Mouse (Mus musculus) spleen, adult 2 months (tissue): Measurements from ENCODE around the gene Cerkl. TPM values are rescaled to one million over a fixed set of nuclear protein-coding genes. Genes with fewer than 3 reads are reported as not detected.

Experiments
- DNase-seq, 2 experiments: peaks; one replicate each; pipeline versions ENCODE4 v3.0.0 to v3.0.0-alpha.2; 2012 to 2021; ENCODE audit warnings: low spot score in 2 of 2, low read depth in 1 of 2
- H3K27ac ChIP-seq: fragments of 200-500 bp; 2 replicates; pipeline ENCODE4 v1.5.1; 2012; ENCODE audit warnings: low read length, inconsistent platforms; ENCODE audit not compliant: insufficient read depth
- H3K27me3 ChIP-seq: fragments of 200-500 bp; 2 replicates; pipeline ENCODE4 v1.6.1; 2012; ENCODE audit warnings: mild to moderate bottlenecking, moderate library complexity, low read length, inconsistent platforms; ENCODE audit not compliant: control insufficient read depth, insufficient read depth
- H3K36me3 ChIP-seq: fragments of 200-500 bp; 2 replicates; pipeline ENCODE4 v1.6.1; 2012; ENCODE audit warnings: mild to moderate bottlenecking, low read length, inconsistent platforms; ENCODE audit not compliant: control insufficient read depth, insufficient read depth
- H3K4me1 ChIP-seq: fragments of 200-500 bp; 2 replicates; pipeline ENCODE4 v1.6.1; 2011; ENCODE audit warnings: inconsistent platforms; ENCODE audit not compliant: control insufficient read depth, insufficient read depth, insufficient read length
- H3K4me3 ChIP-seq: fragments of 200-500 bp; 2 replicates; pipeline ENCODE4 v1.5.1; 2011; ENCODE audit warnings: mild to moderate bottlenecking, inconsistent platforms; ENCODE audit not compliant: insufficient read depth, insufficient read length; ENCODE audit errors: extremely low read depth
- CTCF ChIP-seq: fragments of 200-500 bp; IDR thresholded peaks from 2 replicates; pipeline ENCODE4 v1.5.1; 2011; ENCODE audit warnings: mild to moderate bottlenecking, inconsistent platforms; ENCODE audit not compliant: insufficient read depth, insufficient read length, insufficient replicate concordance; ENCODE audit errors: extremely low read depth
- POLR2A ChIP-seq: fragments of 200-500 bp; IDR thresholded peaks from 2 replicates; pipeline ENCODE4 v1.6.1; 2011; ENCODE audit warnings: low read depth, low read length, inconsistent platforms
- WGBS: fragments of 180-500 bp; shearing (Covaris S2); methylation state at CpG from one replicate; pipeline ENCODE4 v1.1.7; 2018; 5-methylcytosine and 5-hydroxymethylcytosine counted together
- polyA plus RNA-seq: library from polyadenylated mRNA; depleted of rRNA; stranded (reverse); fragments of >200 nt; gene quantifications from 2 replicates; pipeline ENCODE4 v1.2.3, GENCODE M21; 2012

Gene Cerkl
- polyA plus RNA-seq, 1 experiment = 1.3 TPM

GRCm38 (mm10) chr2:79372486-79373200 lies 83.9 kb downstream of the Cerkl start:
- 71% methylated on average over 6 of the region's 6 CpGs for WGBS
- no peak overlapping the region for H3K4me3 ChIP-seq
- H3K27ac ChIP-seq = no peak overlapping the region
- H3K27me3 ChIP-seq = no peaks in the 10 kb centered on the region
- no peak for TF ChIP-seq POLR2A
- TF ChIP-seq CTCF = peak; percentile 14; the same call in 1 of the 2 replicates
- peaks cover 6% of the 10 kb centered on the region; the same call in 1 of the 2 replicates for H3K4me1 ChIP-seq
- DNase-seq = no peak
- no peaks in the 10 kb centered on the region for H3K36me3 ChIP-seq

GRCm38 (mm10) chr2:79372154-79372467 lies 84.5 kb downstream of the Cerkl start:
- H3K36me3 ChIP-seq = no peaks in the 10 kb centered on the region
- H3K27me3 ChIP-seq = no peaks in the 10 kb centered on the region
- H3K4me1 ChIP-seq = peaks cover 6% of the 10 kb centered on the region; the same call in 1 of the 2 replicates
- no peak overlapping the region for H3K27ac ChIP-seq
- TF ChIP-seq CTCF (no peak), POLR2A (no peak)
- no peak overlapping the region for H3K4me3 ChIP-seq
- DNase-seq = no peak
- WGBS = 79% methylated on average over 2 of the region's 2 CpGs

- Histone ChIP-seq H3K27me3 (no peaks in the 10 kb centered on the region), H3K4me1 (peaks cover 6% of the 10 kb centered on the region; the same call in 1 of the 2 replicates), H3K36me3 (no peaks in the 10 kb centered on the region), H3K4me3 (no peak overlapping the region), H3K27ac (no peak overlapping the region)
- TF ChIP-seq CTCF (no peak), POLR2A (no peak)
- no peak for DNase-seq
- 93% methylated on average over 7 of the region's 7 CpGs for WGBS
Observed at GRCm38 (mm10) chr2:79371326-79372153, 85.0 kb downstream of the Cerkl start.

- TF ChIP-seq CTCF = no peak
- no peak; the same call in 1 of the 2 replicates for TF ChIP-seq POLR2A
- H3K4me3 ChIP-seq = peak overlapping the region; percentile 58
Observed at GRCm38 (mm10) chr2:79370711-79371312, 85.8 kb downstream of the Cerkl start.

DNA sequence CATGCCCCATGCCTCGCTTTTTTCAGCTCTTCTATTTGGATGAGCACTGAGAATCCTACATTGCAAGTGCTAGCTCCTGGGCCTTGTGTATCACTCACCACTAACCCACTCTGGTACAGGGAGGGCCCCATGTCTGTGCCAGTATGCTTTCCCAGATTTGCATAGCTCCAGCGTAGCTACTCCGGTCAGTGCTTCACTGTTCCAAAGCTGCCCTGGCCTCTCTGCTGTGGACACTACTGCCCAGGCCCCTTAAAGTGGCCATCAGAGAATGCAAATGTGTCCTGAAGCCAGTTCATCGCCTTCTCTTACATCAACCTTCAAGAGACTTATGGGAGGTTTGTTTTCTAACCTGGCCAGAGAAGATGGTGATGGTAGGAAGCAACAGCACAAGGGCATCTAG lies 86.7 kb downstream of the Cerkl start:
- no peak for DNase-seq
- Histone ChIP-seq H3K27me3 (no peaks in the 10 kb centered on the region), H3K27ac (no peak overlapping the region), H3K4me1 (peaks cover 6% of the 10 kb centered on the region; the same call in 1 of the 2 replicates), H3K36me3 (no peaks in the 10 kb centered on the region), H3K4me3 (peak overlapping the region; percentile 58; the same call in 1 of the 2 replicates)
- TF ChIP-seq POLR2A (no peak), CTCF (no peak)
- whole genome bisulfite sequencing = 92% methylated on average over 4 of the region's 4 CpGs

More at GRCm38 (mm10) chr2:79370711-79371312, 85.8 kb downstream of the Cerkl start:
- no peaks in the 10 kb centered on the region for H3K36me3 ChIP-seq
- peak overlapping the region; percentile 66; the same call in 1 of the 2 replicates for H3K27ac ChIP-seq
- WGBS = 43% methylated on average over 9 of the region's 9 CpGs
- H3K4me1 ChIP-seq = peaks cover 6% of the 10 kb centered on the region; the same call in 1 of the 2 replicates
- no peaks in the 10 kb centered on the region for H3K27me3 ChIP-seq
- peak; percentile 15 to 36 for DNase-seq

GRCm38 (mm10) chr2:79369061-79369524 lies 87.5 kb downstream of the Cerkl start:
- no peaks in the 10 kb centered on the region for H3K36me3 ChIP-seq
- H3K4me3 ChIP-seq = no peak overlapping the region
- H3K27me3 ChIP-seq = no peaks in the 10 kb centered on the region
- no peak for TF ChIP-seq POLR2A
- TF ChIP-seq CTCF = no peak
- H3K4me1 ChIP-seq = peaks cover 6% of the 10 kb centered on the region; the same call in 1 of the 2 replicates
- WGBS = 88% methylated on average over 7 of the region's 7 CpGs
- H3K27ac ChIP-seq = no peak overlapping the region
- DNase-seq = no peak

DNA sequence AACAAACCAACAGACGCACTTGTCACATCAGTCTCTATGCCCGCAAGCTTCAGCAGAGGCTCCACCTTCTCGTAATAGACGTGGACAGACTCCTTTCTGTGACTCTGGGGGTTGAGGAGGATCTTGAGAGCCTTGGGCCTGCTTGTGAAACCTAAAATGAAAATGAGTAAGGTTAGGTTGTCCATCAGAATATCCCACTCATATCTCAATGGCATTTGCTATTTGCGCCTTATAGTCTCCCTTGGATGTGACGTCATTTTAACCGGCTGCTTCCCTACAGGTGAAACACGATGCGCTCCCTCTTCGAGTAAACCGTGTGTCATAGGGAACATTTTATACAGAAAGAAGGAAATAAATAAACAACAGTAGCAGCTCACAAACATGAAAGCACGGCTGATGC lies 87.9 kb downstream of the Cerkl start:
- Histone ChIP-seq H3K27me3 (no peaks in the 10 kb centered on the region), H3K36me3 (no peaks in the 10 kb centered on the region), H3K4me3 (no peak overlapping the region), H3K27ac (no peak overlapping the region), H3K4me1 (peaks cover 6% of the 10 kb centered on the region; the same call in 1 of the 2 replicates)
- 93% methylated on average over 12 of the region's 12 CpGs for WGBS
- no peak for DNase-seq
- TF ChIP-seq CTCF = no peak
- TF ChIP-seq POLR2A = no peak
